Mouse (Mus musculus) stomach, embryonic 14.5 days (tissue): ENCODE data around the gene Sipa1l1. TPM values are rescaled to one million over a fixed set of nuclear protein-coding genes. Genes with fewer than 3 reads are reported as not detected.

Source experiments
- ATAC-seq: fragments of 200-750 bp; cut with Nextera tagmentation; 2 replicates; pipeline ENCODE4 v1.8.0; 2017; ENCODE audit warnings: low read depth, moderate TSS enrichment; ENCODE audit not compliant: insufficient number of reproducible peaks, insufficient read depth, low FRiP score
- H3K27ac ChIP-seq: fragments of 300-500 bp; sonication (generic); 2 replicates; pipeline ENCODE4 v1.5.1; 2014; ENCODE audit warnings: mild to moderate bottlenecking, low read length, moderate library complexity, mixed read lengths
- H3K27me3 ChIP-seq: fragments of 300-500 bp; sonication (generic); 2 replicates; pipeline ENCODE4 v1.6.1; 2014; ENCODE audit warnings: low read length, control low read depth, mixed read lengths; ENCODE audit not compliant: control insufficient read depth, insufficient read depth
- H3K36me3 ChIP-seq: fragments of 300-500 bp; sonication (generic); 2 replicates; pipeline ENCODE4 v1.6.1; 2014; ENCODE audit warnings: mild to moderate bottlenecking, control low read depth, low read length, moderate library complexity, mixed read lengths; ENCODE audit not compliant: control insufficient read depth, insufficient read depth
- H3K4me1 ChIP-seq: fragments of 300-500 bp; sonication (generic); 2 replicates; pipeline ENCODE4 v1.6.1; 2014; ENCODE audit warnings: low read length, control low read depth, mixed read lengths; ENCODE audit not compliant: control insufficient read depth, insufficient read depth
- H3K4me2 ChIP-seq: fragments of 300-500 bp; sonication (generic); replicated peaks from 2 replicates; pipeline ENCODE4 v1.6.1; 2014; ENCODE audit warnings: low read depth, low read length, control low read depth
- H3K4me3 ChIP-seq: fragments of 300-500 bp; sonication (generic); 2 replicates; pipeline ENCODE4 v1.5.1; 2014; ENCODE audit warnings: low read depth, low read length, control low read depth
- H3K9ac ChIP-seq: fragments of 300-500 bp; sonication (generic); replicated peaks from 2 replicates; pipeline ENCODE4 v1.6.1; 2014; ENCODE audit warnings: low read depth, mild to moderate bottlenecking, control low read depth, low read length, moderate library complexity, mixed read lengths
- H3K9me3 ChIP-seq: fragments of 300-500 bp; sonication (generic); 2 replicates; pipeline ENCODE4 v1.6.1; 2016; ENCODE audit warnings: low read depth, low read length, control low read depth; ENCODE audit not compliant: control insufficient read depth
- WGBS: fragments of 180-500 bp; shearing (Covaris S2); extraction: QIAGEN DNeasy Blood & Tissue Kit; methylation state at CpG from one replicate; pipeline ENCODE4 v1.1.7; 2014; 5-methylcytosine and 5-hydroxymethylcytosine counted together
- polyA plus RNA-seq: library from polyadenylated mRNA; unstranded; fragments of >200 nt; fragmentation: Nextera tagmentation; extraction: Ambion mirVana; gene quantifications from 2 replicates; pipeline ENCODE4 v1.2.1, GENCODE M21; 2014

Sipa1l1 gene
- polyA plus RNA-seq, 1 experiment from 2014 or later = 44.0 TPM

GRCm38 (mm10) chr12:82467641-82468040 is 298.5 kb downstream of the Sipa1l1 start:
- H3K27ac ChIP-seq = no peak overlapping the region
- H3K4me2 ChIP-seq = no peak overlapping the region
- H3K36me3 ChIP-seq = no peaks in the 10 kb centered on the region
- H3K27me3 ChIP-seq = no peaks in the 10 kb centered on the region
- H3K4me3 ChIP-seq = no peak overlapping the region
- no peak for ATAC-seq
- no peaks in the 10 kb centered on the region for H3K9me3 ChIP-seq
- H3K4me1 ChIP-seq = peaks cover 3% of the 10 kb centered on the region; the same call in 1 of the 2 replicates
- no peak overlapping the region for H3K9ac ChIP-seq
- 70% methylated on average over 2 of the region's 2 CpGs for WGBS

GRCm38 (mm10) chr12:82468416-82468815 is 299.3 kb downstream of the Sipa1l1 start:
- Histone ChIP-seq H3K4me3 (no peak overlapping the region), H3K4me1 (peaks cover 3% of the 10 kb centered on the region; the same call in 1 of the 2 replicates), H3K9me3 (no peaks in the 10 kb centered on the region), H3K36me3 (no peaks in the 10 kb centered on the region), H3K4me2 (no peak overlapping the region), H3K27me3 (no peaks in the 10 kb centered on the region), H3K9ac (no peak overlapping the region), H3K27ac (no peak overlapping the region)
- WGBS = 44% methylated on average over 5 of the region's 5 CpGs
- no peak for ATAC-seq

- ATAC-seq = peak; percentile 80
- peak overlapping the region; percentile 75 for H3K27ac ChIP-seq
- 3% methylated on average over 12 of the region's 12 CpGs for whole genome bisulfite sequencing
- H3K36me3 ChIP-seq = no peaks in the 10 kb centered on the region
- H3K4me3 ChIP-seq = peak overlapping the region; percentile 39
- no peaks in the 10 kb centered on the region for H3K9me3 ChIP-seq
- no peaks in the 10 kb centered on the region for H3K27me3 ChIP-seq
- peaks cover 3% of the 10 kb centered on the region; the same call in 1 of the 2 replicates for H3K4me1 ChIP-seq
- peak overlapping the region; percentile 22 for H3K9ac ChIP-seq
- peak overlapping the region; percentile 60 for H3K4me2 ChIP-seq
Observed at GRCm38 (mm10) chr12:82469706-82470361, 300.7 kb downstream of the Sipa1l1 start.

GRCm38 (mm10) chr12:82470362-82470936 is 301.3 kb downstream of the Sipa1l1 start:
- H3K4me3 ChIP-seq = peak overlapping the region; percentile 39
- WGBS = under 1% methylated on average over 18 of the region's 18 CpGs
- H3K9ac ChIP-seq = peak overlapping the region; percentile 22
- peaks cover 3% of the 10 kb centered on the region; the same call in 1 of the 2 replicates for H3K4me1 ChIP-seq
- peak; percentile 82; the same call in 1 of the 2 replicates for ATAC-seq
- H3K9me3 ChIP-seq = no peaks in the 10 kb centered on the region
- H3K27me3 ChIP-seq = no peaks in the 10 kb centered on the region
- peak overlapping the region; percentile 75 for H3K27ac ChIP-seq
- H3K36me3 ChIP-seq = no peaks in the 10 kb centered on the region
- peak overlapping the region; percentile 60 for H3K4me2 ChIP-seq

GRCm38 (mm10) chr12:82472796-82473195 is 303.7 kb downstream of the Sipa1l1 start:
- H3K4me1 ChIP-seq = peaks cover 3% of the 10 kb centered on the region; the same call in 1 of the 2 replicates
- no peak overlapping the region for H3K9ac ChIP-seq
- WGBS = 65% methylated on average over 3 of the region's 3 CpGs
- no peaks in the 10 kb centered on the region for H3K27me3 ChIP-seq
- no peak overlapping the region for H3K27ac ChIP-seq
- no peak overlapping the region for H3K4me3 ChIP-seq
- ATAC-seq = no peak
- no peaks in the 10 kb centered on the region for H3K9me3 ChIP-seq
- no peak overlapping the region for H3K4me2 ChIP-seq
- H3K36me3 ChIP-seq = no peaks in the 10 kb centered on the region

GRCm38 (mm10) chr12:82473238-82473637 is 304.1 kb downstream of the Sipa1l1 start:
- no peak overlapping the region for H3K9ac ChIP-seq
- no peak for ATAC-seq
- no peaks in the 10 kb centered on the region for H3K36me3 ChIP-seq
- no peak overlapping the region for H3K4me3 ChIP-seq
- no peaks in the 10 kb centered on the region for H3K27me3 ChIP-seq
- no peak overlapping the region for H3K4me2 ChIP-seq
- no peaks in the 10 kb centered on the region for H3K9me3 ChIP-seq
- peaks cover 3% of the 10 kb centered on the region; the same call in 1 of the 2 replicates for H3K4me1 ChIP-seq
- H3K27ac ChIP-seq = no peak overlapping the region
- 84% methylated on average over 4 of the region's 4 CpGs for WGBS

GRCm38 (mm10) chr12:82474409-82474808 is 305.3 kb downstream of the Sipa1l1 start:
- Histone ChIP-seq H3K27ac (no peak overlapping the region), H3K36me3 (no peaks in the 10 kb centered on the region), H3K4me1 (no peaks in the 10 kb centered on the region), H3K4me3 (no peak overlapping the region), H3K9me3 (no peaks in the 10 kb centered on the region), H3K4me2 (no peak overlapping the region), H3K9ac (no peak overlapping the region), H3K27me3 (no peaks in the 10 kb centered on the region)
- WGBS = 72% methylated on average over 4 of the region's 4 CpGs
- no peak for ATAC-seq

GRCm38 (mm10) chr12:82476028-82476427 is 306.9 kb downstream of the Sipa1l1 start:
- Histone ChIP-seq H3K27ac (no peak overlapping the region), H3K27me3 (no peaks in the 10 kb centered on the region), H3K36me3 (no peaks in the 10 kb centered on the region), H3K9me3 (no peaks in the 10 kb centered on the region), H3K4me1 (no peaks in the 10 kb centered on the region), H3K9ac (no peak overlapping the region), H3K4me2 (no peak overlapping the region), H3K4me3 (no peak overlapping the region)
- no peak for ATAC-seq
- WGBS = 79% methylated on average over 10 of the region's 10 CpGs
